Mouse (Mus musculus): ENCODE measurements at regions not wholly inside any gene's neighbourhood (a gene's known extent, or its start where the extent isn't known, plus 50 kb on each side); places are given as distances from the start of the nearest gene placed in this dataset.

DNA sequence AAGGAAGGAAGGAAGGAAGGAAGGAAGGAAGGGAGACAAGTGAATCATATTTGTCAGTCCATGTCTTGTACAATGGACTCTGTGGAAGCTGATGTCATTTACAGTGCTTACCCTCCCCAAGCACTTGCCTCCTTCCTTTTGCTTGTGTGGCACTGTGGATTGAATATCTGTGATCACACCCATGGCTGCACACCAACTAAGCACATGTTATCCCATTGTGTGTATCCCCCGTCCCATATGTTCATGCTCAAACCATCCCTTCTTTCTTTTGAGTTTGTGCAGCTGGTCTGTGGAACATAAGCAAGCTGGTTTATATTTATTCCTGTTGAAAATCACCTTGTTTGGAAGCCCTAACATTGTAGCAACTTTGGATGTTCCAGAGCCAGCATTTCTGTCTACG lies 397.7 kb downstream of the Ttll7 start:
- Histone ChIP-seq H3K4me1 (0 out of 2 replicates have a peak, but pooled peaks cover 2% of the 10 kb centered on the region), H3K4me2 (no peak overlapping the region), H3K27ac (no peak overlapping the region), H3K9ac (no peak overlapping the region), H3K27me3 (no peaks in the 10 kb centered on the region), H3K9me3 (replicated peaks) (no peaks in the 10 kb centered on the region), H3K36me3 (no peaks in the 10 kb centered on the region), H3K4me3 (replicated peaks) (no peak overlapping the region)
- 88% methylated on average over 2 of the region's 2 CpGs for WGBS
- ATAC-seq (replicated peaks; ENCODE audit: low FRiP score) = no peak

DNA sequence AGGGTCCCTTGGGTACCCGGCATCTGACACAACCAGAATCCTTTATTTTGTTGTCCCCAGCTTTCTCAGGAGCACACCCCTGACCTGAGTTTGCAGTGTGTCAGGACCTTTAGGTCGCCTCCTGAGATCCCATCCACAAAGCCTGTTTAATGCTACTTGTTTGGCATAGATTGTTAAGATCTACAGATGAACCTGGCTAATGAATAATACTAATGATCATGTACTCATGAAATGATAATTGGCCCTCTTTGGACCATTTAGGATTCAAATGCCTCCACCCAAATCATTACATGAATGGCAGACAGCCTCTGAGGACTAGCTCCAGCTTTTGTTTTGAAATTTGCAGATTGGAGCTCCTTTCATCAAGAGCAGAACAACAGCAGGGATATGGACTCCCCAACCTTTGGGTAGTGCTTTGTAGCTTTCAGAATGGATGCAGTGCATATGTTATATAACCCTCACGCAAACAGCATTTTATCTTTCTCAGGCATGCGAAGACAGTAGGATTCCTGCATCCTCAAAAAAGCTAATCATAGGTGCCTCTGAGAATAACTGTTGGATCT lies 400.1 kb downstream of the Ttll7 start:
- WGBS = 76% methylated on average over 4 of the region's 4 CpGs
- Histone ChIP-seq H3K4me3 (replicated peaks) (no peak overlapping the region), H3K9ac (no peak overlapping the region), H3K27ac (no peak overlapping the region), H3K9me3 (replicated peaks) (no peaks in the 10 kb centered on the region), H3K4me1 (no peaks in the 10 kb centered on the region), H3K4me2 (no peak overlapping the region), H3K27me3 (no peaks in the 10 kb centered on the region), H3K36me3 (no peaks in the 10 kb centered on the region)
- no peak for ATAC-seq (replicated peaks; ENCODE audit: low FRiP score)

DNA sequence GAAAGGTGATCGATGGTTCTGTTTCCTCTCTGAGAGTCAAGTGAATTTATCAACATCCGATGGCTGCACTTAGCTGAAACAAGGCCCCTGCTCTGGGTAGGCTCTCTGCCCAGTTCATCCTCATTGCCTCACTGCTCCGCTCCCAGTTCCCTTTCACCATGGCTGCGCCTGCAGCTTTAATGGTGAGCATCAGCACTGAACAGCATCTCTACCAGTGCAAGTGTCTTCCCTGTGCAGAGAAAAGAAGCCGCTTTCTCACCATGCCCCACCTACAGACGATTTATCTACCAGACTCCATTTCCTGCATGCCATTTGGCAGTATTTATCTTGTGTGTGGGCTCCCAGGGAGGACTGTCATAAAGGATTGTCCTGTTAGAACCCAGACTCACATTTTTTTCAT lies 400.6 kb downstream of the Ttll7 start:
- 48% methylated on average over 6 of the region's 6 CpGs for WGBS
- no peak overlapping the region for H3K4me2 ChIP-seq
- H3K9me3 ChIP-seq (replicated peaks) = no peaks in the 10 kb centered on the region
- no peak overlapping the region for H3K4me3 ChIP-seq (replicated peaks)
- H3K9ac ChIP-seq = no peak overlapping the region
- no peaks in the 10 kb centered on the region for H3K27me3 ChIP-seq
- no peaks in the 10 kb centered on the region for H3K4me1 ChIP-seq
- no peaks in the 10 kb centered on the region for H3K36me3 ChIP-seq
- H3K27ac ChIP-seq = no peak overlapping the region
- no peak for ATAC-seq (replicated peaks; ENCODE audit: low FRiP score)

DNA sequence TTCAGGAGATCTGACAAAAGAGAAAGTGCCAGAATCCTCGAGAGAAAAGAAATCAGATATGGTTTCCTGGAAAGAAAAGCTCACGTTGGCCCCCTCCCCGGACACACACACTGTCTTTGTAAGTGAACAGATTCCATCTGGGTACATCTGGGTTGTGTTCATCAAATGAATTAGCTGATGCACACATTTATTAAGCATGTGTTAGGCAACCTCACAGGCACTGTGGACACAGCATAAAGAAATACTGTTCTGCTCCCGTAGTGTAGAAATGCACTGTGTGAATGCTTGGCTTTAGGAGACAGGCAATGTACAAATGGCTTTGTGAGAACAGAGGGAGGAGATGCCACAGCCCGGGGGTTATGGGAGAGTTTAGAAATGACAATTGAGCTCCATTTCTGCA lies 402.3 kb downstream of the Ttll7 start:
- H3K27me3 ChIP-seq = no peaks in the 10 kb centered on the region
- no peak overlapping the region for H3K9ac ChIP-seq
- ATAC-seq (replicated peaks; ENCODE audit: low FRiP score) = no peak
- no peak overlapping the region for H3K27ac ChIP-seq
- H3K4me2 ChIP-seq = no peak overlapping the region
- no peak overlapping the region for H3K4me3 ChIP-seq (replicated peaks)
- 48% methylated on average over 5 of the region's 5 CpGs for WGBS
- H3K36me3 ChIP-seq = no peaks in the 10 kb centered on the region
- H3K9me3 ChIP-seq (replicated peaks) = no peaks in the 10 kb centered on the region
- H3K4me1 ChIP-seq = no peaks in the 10 kb centered on the region

DNA sequence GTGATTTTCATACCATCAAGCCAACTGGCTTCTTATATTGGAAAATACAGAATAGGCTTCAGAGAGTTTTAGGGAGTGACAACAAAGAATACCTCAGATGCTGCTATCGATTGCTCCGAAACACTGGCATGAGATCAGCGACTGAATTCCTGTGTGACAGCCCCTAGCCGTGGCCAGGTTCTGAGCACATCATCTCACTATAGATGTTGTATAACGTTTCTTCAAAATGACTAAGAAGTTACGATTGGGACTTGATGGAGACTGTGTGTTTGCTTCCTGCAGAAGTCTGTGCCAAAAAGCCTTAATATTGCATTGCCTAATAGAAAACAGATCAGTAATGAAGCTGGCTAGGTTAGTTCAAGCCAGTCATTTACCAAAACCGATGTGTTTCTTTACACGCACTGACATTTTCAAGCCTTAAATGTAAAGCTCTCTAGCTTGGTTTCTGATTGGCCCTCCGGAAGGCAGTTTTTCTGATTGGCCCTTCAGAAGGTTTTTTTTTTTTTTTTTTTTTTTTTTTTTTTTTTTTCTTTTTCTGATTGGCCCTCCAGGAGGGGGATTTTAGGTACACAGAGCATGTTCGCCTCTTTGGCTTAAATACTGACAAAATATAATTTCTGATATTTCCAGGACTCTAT lies 408.9 kb downstream of the Ttll7 start:
- no peak for ATAC-seq (replicated peaks; ENCODE audit: low FRiP score)
- Histone ChIP-seq H3K9ac (no peak overlapping the region), H3K4me2 (no peak overlapping the region), H3K27ac (no peak overlapping the region), H3K9me3 (replicated peaks) (no peaks in the 10 kb centered on the region), H3K4me1 (no peaks in the 10 kb centered on the region), H3K36me3 (no peaks in the 10 kb centered on the region), H3K27me3 (no peaks in the 10 kb centered on the region), H3K4me3 (replicated peaks) (no peak overlapping the region)
- WGBS = 83% methylated on average over 10 of the region's 10 CpGs

DNA sequence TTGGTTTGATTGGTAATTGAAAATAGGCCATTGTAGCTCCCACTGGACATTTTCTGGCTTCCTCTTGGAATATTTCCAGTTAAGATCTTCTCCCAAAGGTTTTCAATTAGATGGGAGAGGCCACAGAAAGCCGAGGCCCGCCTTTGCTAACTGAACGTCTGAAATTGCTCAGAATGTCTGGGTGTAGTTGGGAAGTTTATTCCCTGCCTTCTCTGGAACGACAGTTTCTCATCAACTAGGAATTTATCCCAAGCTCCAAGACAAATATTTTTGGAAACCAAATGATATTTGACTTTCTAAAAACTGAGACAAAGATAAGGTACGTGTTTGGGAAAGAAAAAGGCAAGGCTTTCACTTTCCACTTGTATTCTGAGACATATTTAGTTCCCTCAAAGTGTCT lies 414.4 kb downstream of the Ttll7 start:
- 57% methylated on average over 5 of the region's 5 CpGs for whole genome bisulfite sequencing
- Histone ChIP-seq H3K9me3 (replicated peaks) (no peaks in the 10 kb centered on the region), H3K27ac (peak overlapping the region; percentile 69), H3K4me1 (no peaks in the 10 kb centered on the region), H3K27me3 (no peaks in the 10 kb centered on the region), H3K36me3 (no peaks in the 10 kb centered on the region), H3K4me2 (no peak overlapping the region), H3K4me3 (replicated peaks) (no peak overlapping the region), H3K9ac (no peak overlapping the region)
- no peak for ATAC-seq (replicated peaks; ENCODE audit: low FRiP score)

DNA sequence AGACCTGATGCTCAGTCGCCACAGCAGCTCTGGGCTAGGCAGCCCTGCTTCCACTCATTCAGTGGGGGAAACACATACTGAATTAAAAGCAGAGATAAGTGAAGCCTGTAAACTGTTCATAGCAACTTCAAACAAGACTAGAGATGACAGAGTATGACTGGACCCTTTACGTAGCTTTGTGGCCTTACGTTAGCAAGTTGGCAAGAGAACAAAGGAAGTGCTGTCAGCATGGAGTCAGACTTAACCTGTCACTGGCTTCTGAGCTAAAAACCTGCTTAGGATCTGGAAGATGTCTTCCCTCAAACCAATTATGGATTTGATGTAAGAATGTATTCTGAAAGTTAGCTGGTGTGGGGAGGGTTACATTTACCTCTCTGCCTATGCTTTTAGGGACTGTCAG lies 421.3 kb downstream of the Ttll7 start:
- no peaks in the 10 kb centered on the region for H3K36me3 ChIP-seq
- ATAC-seq (replicated peaks; ENCODE audit: low FRiP score) = no peak
- WGBS = 70% methylated on average over 3 of the region's 3 CpGs
- no peaks in the 10 kb centered on the region for H3K9me3 ChIP-seq (replicated peaks)
- H3K9ac ChIP-seq = no peak overlapping the region
- H3K27me3 ChIP-seq = no peaks in the 10 kb centered on the region
- no peak overlapping the region for H3K4me3 ChIP-seq (replicated peaks)
- no peak overlapping the region for H3K27ac ChIP-seq
- no peak overlapping the region for H3K4me2 ChIP-seq
- no peaks in the 10 kb centered on the region for H3K4me1 ChIP-seq

DNA sequence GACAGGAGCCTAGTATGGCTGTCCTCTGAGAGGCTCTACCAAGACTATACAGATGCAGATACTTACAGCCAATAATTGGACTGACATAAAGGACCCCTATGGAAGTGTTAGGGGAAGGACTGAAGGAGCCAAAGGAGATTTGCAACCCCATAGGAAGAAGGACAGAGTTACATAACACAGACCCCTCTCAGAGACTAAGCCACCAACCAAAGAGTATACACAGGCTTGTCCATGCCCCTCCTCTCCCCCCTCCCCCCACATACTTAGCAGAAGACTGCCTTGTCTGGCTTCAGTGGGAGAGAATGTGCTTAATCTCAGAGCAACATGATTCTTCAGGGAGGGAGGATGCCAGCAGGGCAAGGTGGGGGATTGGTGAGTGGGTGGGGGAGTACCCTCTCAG lies 426.4 kb downstream of the Ttll7 start:
- Histone ChIP-seq H3K36me3 (no peaks in the 10 kb centered on the region), H3K9me3 (replicated peaks) (no peaks in the 10 kb centered on the region), H3K27ac (no peak overlapping the region), H3K4me1 (no peaks in the 10 kb centered on the region), H3K9ac (no peak overlapping the region), H3K4me2 (no peak overlapping the region), H3K27me3 (no peaks in the 10 kb centered on the region), H3K4me3 (replicated peaks) (no peak overlapping the region)
- ATAC-seq (replicated peaks; ENCODE audit: low FRiP score) = no peak

DNA sequence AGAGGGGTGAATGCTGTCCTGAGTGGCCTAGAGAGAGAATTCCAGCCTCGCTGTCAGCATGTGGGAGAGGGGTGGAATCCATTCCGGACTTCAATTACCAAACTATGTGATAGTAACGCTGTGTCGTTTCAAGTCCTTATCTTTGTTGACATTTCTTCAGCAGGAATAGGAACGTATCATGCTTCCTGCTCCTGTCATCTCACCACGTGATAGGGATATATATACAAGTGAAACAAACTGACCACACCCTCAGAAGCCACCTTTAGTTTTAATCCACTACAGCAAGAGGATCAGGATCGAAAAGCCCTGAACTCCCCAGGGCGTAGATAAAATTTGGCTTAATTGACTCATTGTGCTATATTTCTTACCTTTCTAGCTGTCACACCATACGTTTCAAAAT lies 431.6 kb downstream of the Ttll7 start:
- Histone ChIP-seq H3K9ac (no peak overlapping the region), H3K4me2 (no peak overlapping the region), H3K27ac (no peak overlapping the region), H3K36me3 (no peaks in the 10 kb centered on the region), H3K4me1 (peaks cover 6% of the 10 kb centered on the region), H3K27me3 (no peaks in the 10 kb centered on the region), H3K4me3 (replicated peaks) (no peak overlapping the region), H3K9me3 (replicated peaks) (no peaks in the 10 kb centered on the region)
- no peak for ATAC-seq (replicated peaks; ENCODE audit: low FRiP score)
- 61% methylated on average over 9 of the region's 9 CpGs for WGBS

DNA sequence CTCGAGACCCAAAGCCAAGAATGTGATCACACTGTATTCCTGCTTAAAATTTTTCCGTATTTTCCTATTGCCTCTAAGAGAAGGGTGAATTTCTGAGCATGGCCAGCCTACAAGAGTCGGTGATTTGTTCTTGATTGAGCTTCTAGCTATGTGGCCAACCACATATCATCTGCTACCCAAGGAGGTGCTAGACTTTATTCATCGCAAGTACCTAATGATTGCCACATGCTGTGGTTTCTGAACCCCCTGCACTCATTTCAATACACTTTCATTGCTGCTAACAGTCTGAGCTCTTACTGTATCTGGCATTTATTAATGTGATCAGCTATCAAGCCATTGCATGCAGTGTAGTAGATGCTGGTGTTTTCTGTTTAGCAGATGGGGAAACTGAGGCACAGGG lies 432.2 kb downstream of the Ttll7 start:
- Histone ChIP-seq H3K9ac (no peak overlapping the region), H3K4me1 (peaks cover 6% of the 10 kb centered on the region), H3K36me3 (no peaks in the 10 kb centered on the region), H3K4me3 (replicated peaks) (no peak overlapping the region), H3K9me3 (replicated peaks) (no peaks in the 10 kb centered on the region), H3K27me3 (no peaks in the 10 kb centered on the region), H3K4me2 (no peak overlapping the region), H3K27ac (no peak overlapping the region)
- ATAC-seq (replicated peaks; ENCODE audit: low FRiP score) = no peak
- WGBS = 88% methylated on average over 4 of the region's 4 CpGs

DNA sequence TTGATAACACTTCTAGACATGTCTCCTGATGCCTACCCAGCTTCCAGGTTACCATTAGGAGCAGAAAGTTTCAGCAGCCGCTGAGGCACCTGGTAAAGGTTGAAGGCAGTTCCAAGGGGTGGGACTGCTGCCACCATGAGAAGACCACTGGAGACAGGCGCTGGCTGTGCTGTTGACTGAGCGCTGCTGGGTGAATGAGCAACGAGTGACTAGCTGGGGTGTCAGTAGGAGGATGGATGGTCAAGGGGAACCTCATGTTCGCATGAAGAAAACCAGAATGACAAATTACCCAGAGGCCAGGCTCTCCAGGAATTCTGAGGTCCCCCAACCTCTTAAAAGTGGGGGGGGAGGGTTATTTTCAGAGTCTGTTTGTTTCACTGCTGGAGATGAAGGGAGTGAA lies 433.3 kb downstream of the Ttll7 start:
- Histone ChIP-seq H3K27ac (peak overlapping the region; percentile 59; the same call in 1 of the 2 replicates), H3K4me3 (replicated peaks) (no peak overlapping the region), H3K9ac (no peak overlapping the region), H3K4me1 (peaks cover 6% of the 10 kb centered on the region), H3K27me3 (no peaks in the 10 kb centered on the region), H3K9me3 (replicated peaks) (no peaks in the 10 kb centered on the region), H3K4me2 (no peak overlapping the region), H3K36me3 (no peaks in the 10 kb centered on the region)
- WGBS = 48% methylated on average over 5 of the region's 5 CpGs
- peak; percentile 62; the same call in 1 of the 2 replicates for ATAC-seq (replicated peaks; ENCODE audit: low FRiP score)

DNA sequence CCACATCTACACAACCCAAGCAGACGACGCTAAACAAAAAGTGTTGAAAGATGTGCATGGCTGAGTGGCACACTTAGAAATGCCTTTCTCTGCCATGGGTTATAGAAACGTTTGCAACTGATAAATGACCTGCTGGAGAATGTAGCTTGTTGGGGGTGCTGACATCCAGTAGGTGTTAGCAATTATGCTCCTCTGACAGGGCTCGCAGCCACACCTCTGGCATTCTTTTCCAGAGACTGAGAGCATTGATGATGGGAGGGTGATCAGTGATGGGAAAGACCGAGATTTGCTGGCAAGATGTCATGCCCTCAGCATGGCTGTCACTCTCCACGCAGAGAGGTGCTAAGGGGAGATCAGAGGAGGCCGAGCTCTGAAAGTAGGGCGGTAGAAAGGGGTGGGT lies 435.3 kb downstream of the Ttll7 start:
- no peak overlapping the region for H3K9ac ChIP-seq
- WGBS = 67% methylated on average over 8 of the region's 8 CpGs
- no peaks in the 10 kb centered on the region for H3K27me3 ChIP-seq
- no peak overlapping the region for H3K4me3 ChIP-seq (replicated peaks)
- no peaks in the 10 kb centered on the region for H3K9me3 ChIP-seq (replicated peaks)
- ATAC-seq (replicated peaks; ENCODE audit: low FRiP score) = no peak
- H3K27ac ChIP-seq = no peak overlapping the region
- H3K4me1 ChIP-seq = peaks cover 6% of the 10 kb centered on the region
- no peak overlapping the region for H3K4me2 ChIP-seq
- no peaks in the 10 kb centered on the region for H3K36me3 ChIP-seq

DNA sequence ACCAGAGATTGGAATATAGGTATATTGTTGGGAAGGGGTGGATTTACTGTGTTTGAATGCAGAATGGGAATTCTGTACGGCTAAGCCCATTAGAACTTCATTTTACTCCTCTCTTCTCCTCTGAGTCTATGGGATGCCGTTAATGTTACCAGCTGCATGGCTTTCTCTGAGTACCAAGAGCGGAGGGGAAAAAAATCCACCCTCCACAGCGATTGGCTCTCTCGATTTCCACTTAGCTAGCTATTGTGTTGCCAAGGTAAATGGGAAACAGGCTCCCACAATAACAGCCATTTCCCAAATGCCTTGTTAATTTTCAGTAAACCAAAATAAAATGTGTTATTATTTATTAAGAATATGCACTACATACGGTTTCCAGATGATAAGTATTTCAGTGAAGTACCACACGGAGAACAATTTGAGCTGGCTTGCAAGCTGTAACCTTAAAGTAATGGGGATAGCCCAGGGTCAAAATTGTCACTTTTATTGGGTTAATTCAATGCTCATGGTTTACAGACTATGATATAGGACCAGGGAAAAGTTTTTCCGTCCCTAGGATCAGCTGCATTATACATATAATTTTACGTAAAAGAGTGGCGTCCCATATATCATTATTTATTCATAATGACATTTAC lies 439.6 kb downstream of the Ttll7 start:
- H3K27ac ChIP-seq = no peak overlapping the region
- no peaks in the 10 kb centered on the region for H3K27me3 ChIP-seq
- 83% methylated on average over 10 of the region's 10 CpGs for WGBS
- no peaks in the 10 kb centered on the region for H3K9me3 ChIP-seq (replicated peaks)
- no peak for ATAC-seq (replicated peaks; ENCODE audit: low FRiP score)
- H3K9ac ChIP-seq = no peak overlapping the region
- no peaks in the 10 kb centered on the region for H3K36me3 ChIP-seq
- H3K4me3 ChIP-seq (replicated peaks) = no peak overlapping the region
- H3K4me1 ChIP-seq = no peaks in the 10 kb centered on the region
- no peak overlapping the region for H3K4me2 ChIP-seq

Measured in kidney, embryonic 15.5 days (tissue).